Mouse (Mus musculus): Measurements from ENCODE around the gene Bbx. TPM values are rescaled to one million over a fixed set of nuclear protein-coding genes. Genes with fewer than 3 reads are reported as not detected.

Gene Bbx
- polyA plus RNA-seq, 1 experiment from 2014 or later, result 38.0 TPM

GRCm38 (mm10) chr16:50201546-50202151, 230.5 kb downstream of the Bbx start:
- Histone ChIP-seq H3K4me1 (replicated peaks; ENCODE audit: control insufficient read depth, insufficient read depth, low read length) (no peaks in the 10 kb centered on the region), H3K27ac (ENCODE audit: low read depth, low read length) (no peak overlapping the region), H3K9me3 (ENCODE audit: control insufficient read depth, low read length) (no peaks in the 10 kb centered on the region), H3K27me3 (ENCODE audit: control insufficient read depth, insufficient read depth, low read length) (no peaks in the 10 kb centered on the region), H3K4me3 (ENCODE audit: low read depth, low read length) (no peak overlapping the region), H3K4me2 (ENCODE audit: low read depth, low read length, severe bottlenecking) (no peak overlapping the region), H3K9ac (ENCODE audit: low read length) (no peak overlapping the region), H3K36me3 (ENCODE audit: control insufficient read depth, insufficient read depth, low read length) (no peaks in the 10 kb centered on the region; the same call in 1 of the 2 replicates)
- 80% methylated on average over 7 of the region's 7 CpGs for whole genome bisulfite sequencing
- ATAC-seq (replicated peaks; ENCODE audit: low FRiP score) (no peak), DNase-seq (ENCODE audit: low spot score) (no peak)

- no peaks in the 10 kb centered on the region; the same call in 1 of the 2 replicates for H3K36me3 ChIP-seq (ENCODE audit: control insufficient read depth, insufficient read depth, low read length)
- H3K9ac ChIP-seq (ENCODE audit: low read length), result no peak overlapping the region
- H3K27me3 ChIP-seq (ENCODE audit: control insufficient read depth, insufficient read depth, low read length), result no peaks in the 10 kb centered on the region
- no peak for DNase-seq (ENCODE audit: low spot score)
- H3K4me3 ChIP-seq (ENCODE audit: low read depth, low read length), result no peak overlapping the region
- WGBS, result 94% methylated on average over 15 of the region's 15 CpGs
- H3K4me2 ChIP-seq (ENCODE audit: low read depth, low read length, severe bottlenecking), result no peak overlapping the region
- no peak for ATAC-seq (replicated peaks; ENCODE audit: low FRiP score)
- H3K9me3 ChIP-seq (ENCODE audit: control insufficient read depth, low read length), result no peaks in the 10 kb centered on the region
- no peaks in the 10 kb centered on the region for H3K4me1 ChIP-seq (replicated peaks; ENCODE audit: control insufficient read depth, insufficient read depth, low read length)
- no peak overlapping the region for H3K27ac ChIP-seq (ENCODE audit: low read depth, low read length)
These were observed 232.0 kb downstream of the Bbx start for GRCm38 (mm10) chr16:50200214-50200613.

- no peaks in the 10 kb centered on the region for H3K27me3 ChIP-seq (ENCODE audit: control insufficient read depth, insufficient read depth, low read length)
- 52% methylated on average over 4 of the region's 4 CpGs for WGBS
- no peak for ATAC-seq (replicated peaks; ENCODE audit: low FRiP score)
- H3K9ac ChIP-seq (ENCODE audit: low read length), result no peak overlapping the region
- no peak overlapping the region for H3K4me3 ChIP-seq (ENCODE audit: low read depth, low read length)
- DNase-seq (ENCODE audit: low spot score), result no peak
- H3K4me1 ChIP-seq (replicated peaks; ENCODE audit: control insufficient read depth, insufficient read depth, low read length), result no peaks in the 10 kb centered on the region
- H3K36me3 ChIP-seq (ENCODE audit: control insufficient read depth, insufficient read depth, low read length), result no peaks in the 10 kb centered on the region
- H3K27ac ChIP-seq (ENCODE audit: low read depth, low read length), result no peak overlapping the region
- H3K4me2 ChIP-seq (ENCODE audit: low read depth, low read length, severe bottlenecking), result no peak overlapping the region
- no peaks in the 10 kb centered on the region for H3K9me3 ChIP-seq (ENCODE audit: control insufficient read depth, low read length)
These were observed 236.1 kb downstream of the Bbx start for GRCm38 (mm10) chr16:50196118-50196517.

GRCm38 (mm10) chr16:50192626-50193025, 239.6 kb downstream of the Bbx start:
- WGBS, result 93% methylated on average over 1 of the region's 1 CpGs
- no peaks in the 10 kb centered on the region for H3K36me3 ChIP-seq (ENCODE audit: control insufficient read depth, insufficient read depth, low read length)
- H3K9me3 ChIP-seq (ENCODE audit: control insufficient read depth, low read length), result no peaks in the 10 kb centered on the region
- ATAC-seq (replicated peaks; ENCODE audit: low FRiP score), result no peak
- DNase-seq (ENCODE audit: low spot score), result no peak
- H3K27ac ChIP-seq (ENCODE audit: low read depth, low read length), result no peak overlapping the region
- H3K4me3 ChIP-seq (ENCODE audit: low read depth, low read length), result no peak overlapping the region
- no peaks in the 10 kb centered on the region for H3K4me1 ChIP-seq (replicated peaks; ENCODE audit: control insufficient read depth, insufficient read depth, low read length)
- no peak overlapping the region for H3K9ac ChIP-seq (ENCODE audit: low read length)
- no peak overlapping the region for H3K4me2 ChIP-seq (ENCODE audit: low read depth, low read length, severe bottlenecking)
- H3K27me3 ChIP-seq (ENCODE audit: control insufficient read depth, insufficient read depth, low read length), result no peaks in the 10 kb centered on the region

- no peak for ATAC-seq (replicated peaks; ENCODE audit: low FRiP score)
- no peak for DNase-seq (ENCODE audit: low spot score)
- Histone ChIP-seq H3K9me3 (ENCODE audit: control insufficient read depth, low read length) (no peaks in the 10 kb centered on the region), H3K36me3 (ENCODE audit: control insufficient read depth, insufficient read depth, low read length) (no peaks in the 10 kb centered on the region), H3K9ac (ENCODE audit: low read length) (no peak overlapping the region), H3K4me3 (ENCODE audit: low read depth, low read length) (no peak overlapping the region), H3K27ac (ENCODE audit: low read depth, low read length) (no peak overlapping the region), H3K4me2 (ENCODE audit: low read depth, low read length, severe bottlenecking) (no peak overlapping the region), H3K4me1 (replicated peaks; ENCODE audit: control insufficient read depth, insufficient read depth, low read length) (peaks cover 7% of the 10 kb centered on the region; the same call in 1 of the 2 replicates), H3K27me3 (ENCODE audit: control insufficient read depth, insufficient read depth, low read length) (no peaks in the 10 kb centered on the region)
- 59% methylated on average over 6 of the region's 6 CpGs for WGBS
These were observed 243.1 kb downstream of the Bbx start for GRCm38 (mm10) chr16:50189108-50189507.

GRCm38 (mm10) chr16:50186604-50187003, 245.6 kb downstream of the Bbx start:
- Histone ChIP-seq H3K9me3 (ENCODE audit: control insufficient read depth, low read length) (no peaks in the 10 kb centered on the region), H3K4me1 (replicated peaks; ENCODE audit: control insufficient read depth, insufficient read depth, low read length) (peaks cover 7% of the 10 kb centered on the region; the same call in 1 of the 2 replicates), H3K9ac (ENCODE audit: low read length) (no peak overlapping the region), H3K36me3 (ENCODE audit: control insufficient read depth, insufficient read depth, low read length) (no peaks in the 10 kb centered on the region), H3K27ac (ENCODE audit: low read depth, low read length) (no peak overlapping the region), H3K4me3 (ENCODE audit: low read depth, low read length) (no peak overlapping the region), H3K4me2 (ENCODE audit: low read depth, low read length, severe bottlenecking) (no peak overlapping the region), H3K27me3 (ENCODE audit: control insufficient read depth, insufficient read depth, low read length) (no peaks in the 10 kb centered on the region)
- WGBS, result 87% methylated on average over 6 of the region's 6 CpGs
- ATAC-seq (replicated peaks; ENCODE audit: low FRiP score) (no peak), DNase-seq (ENCODE audit: low spot score) (no peak)

- ATAC-seq (replicated peaks; ENCODE audit: low FRiP score) (peak; percentile 86), DNase-seq (ENCODE audit: low spot score) (peak; percentile 79)
- Histone ChIP-seq H3K4me1 (replicated peaks; ENCODE audit: control insufficient read depth, insufficient read depth, low read length) (peaks cover 7% of the 10 kb centered on the region; the same call in 1 of the 2 replicates), H3K27me3 (ENCODE audit: control insufficient read depth, insufficient read depth, low read length) (no peaks in the 10 kb centered on the region), H3K9me3 (ENCODE audit: control insufficient read depth, low read length) (no peaks in the 10 kb centered on the region), H3K36me3 (ENCODE audit: control insufficient read depth, insufficient read depth, low read length) (no peaks in the 10 kb centered on the region), H3K9ac (ENCODE audit: low read length) (no peak overlapping the region), H3K4me3 (ENCODE audit: low read depth, low read length) (no peak overlapping the region), H3K27ac (ENCODE audit: low read depth, low read length) (no peak overlapping the region), H3K4me2 (ENCODE audit: low read depth, low read length, severe bottlenecking) (no peak overlapping the region)
- 8% methylated on average over 5 of the region's 5 CpGs for WGBS
These were observed 247.1 kb downstream of the Bbx start for GRCm38 (mm10) chr16:50185041-50185440.

- Histone ChIP-seq H3K27me3 (ENCODE audit: control insufficient read depth, insufficient read depth, low read length) (no peaks in the 10 kb centered on the region), H3K36me3 (ENCODE audit: control insufficient read depth, insufficient read depth, low read length) (no peaks in the 10 kb centered on the region)
These were observed 249.2 kb downstream of the Bbx start for GRCm38 (mm10) chr16:50182988-50183387.

GRCm38 (mm10) chr16:50182561-50182960, 249.6 kb downstream of the Bbx start:
- WGBS, result 86% methylated on average over 10 of the region's 10 CpGs

More at GRCm38 (mm10) chr16:50182988-50183387, 249.2 kb downstream of the Bbx start:
- no peak for ATAC-seq (replicated peaks; ENCODE audit: low FRiP score)
- DNase-seq (ENCODE audit: low spot score), result no peak
- WGBS, result 84% methylated on average over 8 of the region's 8 CpGs
- Histone ChIP-seq H3K9ac (ENCODE audit: low read length) (no peak overlapping the region), H3K4me2 (ENCODE audit: low read depth, low read length, severe bottlenecking) (no peak overlapping the region), H3K4me3 (ENCODE audit: low read depth, low read length) (no peak overlapping the region), H3K27ac (ENCODE audit: low read depth, low read length) (no peak overlapping the region), H3K4me1 (replicated peaks; ENCODE audit: control insufficient read depth, insufficient read depth, low read length) (peaks cover 7% of the 10 kb centered on the region; the same call in 1 of the 2 replicates), H3K9me3 (ENCODE audit: control insufficient read depth, low read length) (no peaks in the 10 kb centered on the region)

More at GRCm38 (mm10) chr16:50182561-50182960, 249.6 kb downstream of the Bbx start:
- DNase-seq (ENCODE audit: low spot score) (no peak), ATAC-seq (replicated peaks; ENCODE audit: low FRiP score) (no peak)
- Histone ChIP-seq H3K4me3 (ENCODE audit: low read depth, low read length) (no peak overlapping the region), H3K27ac (ENCODE audit: low read depth, low read length) (no peak overlapping the region), H3K4me2 (ENCODE audit: low read depth, low read length, severe bottlenecking) (no peak overlapping the region), H3K27me3 (ENCODE audit: control insufficient read depth, insufficient read depth, low read length) (no peaks in the 10 kb centered on the region), H3K4me1 (replicated peaks; ENCODE audit: control insufficient read depth, insufficient read depth, low read length) (peaks cover 7% of the 10 kb centered on the region; the same call in 1 of the 2 replicates), H3K36me3 (ENCODE audit: control insufficient read depth, insufficient read depth, low read length) (no peaks in the 10 kb centered on the region), H3K9ac (ENCODE audit: low read length) (no peak overlapping the region), H3K9me3 (ENCODE audit: control insufficient read depth, low read length) (no peaks in the 10 kb centered on the region)

All from forebrain, embryonic 11.5 days (tissue).